Mouse (Mus musculus) hindbrain, postnatal 0 days (tissue): ENCODE measurements at regions not wholly inside any gene's neighbourhood (a gene's known extent, or its start where the extent isn't known, plus 50 kb on each side); places are given as distances from the start of the nearest gene placed in this dataset.

ENCODE experiments used
- ATAC-seq: fragments of 200-750 bp; cut with Nextera tagmentation; 2 replicates; pipeline ENCODE4 v1.8.0; 2017; ENCODE audit warnings: mild to moderate bottlenecking, moderate TSS enrichment, moderate library complexity
- DNase-seq: peaks from one replicate; pipeline ENCODE4 v3.0.0-alpha.2; 2015; ENCODE audit warnings: low spot score
- H3K27ac ChIP-seq: fragments of 300-500 bp; sonication (generic); 2 replicates; pipeline ENCODE4 v1.5.1; 2014; ENCODE audit warnings: mild to moderate bottlenecking
- H3K27me3 ChIP-seq: fragments of 300-500 bp; sonication (generic); 2 replicates; pipeline ENCODE4 v1.6.1; 2014; ENCODE audit warnings: low read length, mixed read lengths; ENCODE audit not compliant: insufficient read depth
- H3K36me3 ChIP-seq: fragments of 300-500 bp; sonication (generic); 2 replicates; pipeline ENCODE4 v1.6.1; 2014; ENCODE audit warnings: low read length, mixed read lengths; ENCODE audit not compliant: insufficient read depth
- H3K4me1 ChIP-seq: fragments of 300-500 bp; sonication (generic); 2 replicates; pipeline ENCODE4 v1.6.1; 2014; ENCODE audit warnings: antibody characterized with exemption, low read length, mixed read lengths; ENCODE audit not compliant: insufficient read depth
- H3K4me2 ChIP-seq: fragments of 300-500 bp; sonication (generic); 2 replicates; pipeline ENCODE4 v1.6.1; 2014; ENCODE audit warnings: low read depth, mild to moderate bottlenecking, low read length, moderate library complexity, mixed read lengths
- H3K4me3 ChIP-seq: fragments of 300-500 bp; sonication (generic); 2 replicates; pipeline ENCODE4 v1.5.1; 2014; ENCODE audit warnings: low read length
- H3K9ac ChIP-seq: fragments of 300-500 bp; sonication (generic); replicated peaks from 2 replicates; pipeline ENCODE4 v1.6.1; 2014; ENCODE audit warnings: mild to moderate bottlenecking, low read length, moderate library complexity, mixed read lengths
- H3K9me3 ChIP-seq: fragments of 300-500 bp; sonication (generic); 2 replicates; pipeline ENCODE4 v1.6.1; 2016; ENCODE audit warnings: low read length, mixed read lengths
- CTCF ChIP-seq: IDR thresholded peaks from 2 replicates; pipeline ENCODE4 v1.5.1; 2016; ENCODE audit warnings: antibody characterized with exemption, control low read depth, low read depth
- WGBS: fragments of 180-500 bp; shearing (Covaris S2); extraction: QIAGEN DNeasy Blood & Tissue Kit; methylation state at CpG from one replicate; pipeline ENCODE4 v1.1.7; 2014; 5-methylcytosine and 5-hydroxymethylcytosine counted together

DNA sequence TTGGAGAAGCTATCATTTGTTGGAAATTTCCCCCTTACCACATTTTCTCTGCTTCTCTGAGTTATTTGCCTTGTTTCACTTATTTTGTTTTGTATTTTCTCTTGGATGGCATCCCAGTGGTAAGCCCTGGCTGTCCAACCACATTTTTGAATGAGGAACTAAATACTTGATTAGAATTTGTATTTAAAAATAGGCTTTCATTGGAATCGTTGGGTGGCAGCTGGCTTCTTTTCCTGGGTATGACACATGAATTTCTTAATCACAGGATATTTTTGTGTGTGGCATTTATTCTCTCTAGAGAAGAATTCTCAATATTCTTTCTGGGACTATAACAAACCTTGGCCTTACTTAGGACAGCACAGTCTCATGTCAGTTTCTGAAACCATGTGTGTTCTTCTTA lies 286.5 kb downstream of the Gm11146 start:
- no peak for DNase-seq

DNA sequence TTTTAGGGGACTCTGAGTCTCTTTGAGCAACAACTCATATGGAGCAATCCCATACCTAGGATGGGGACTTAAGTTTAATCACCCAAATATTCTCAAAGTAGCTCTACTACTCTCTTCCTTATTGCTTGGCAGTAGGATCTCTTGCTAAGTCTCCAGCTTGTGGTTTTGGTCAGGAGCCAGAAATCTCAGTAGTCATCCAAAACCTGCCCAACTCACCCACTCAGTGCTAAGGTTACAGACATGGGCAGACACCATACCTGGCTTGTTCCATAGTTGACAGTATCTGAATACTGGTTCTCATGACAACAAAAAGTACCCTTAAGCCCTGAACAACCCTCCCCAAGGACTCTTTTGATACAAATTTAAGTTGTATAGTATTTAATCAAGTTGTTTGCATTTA lies 288.7 kb downstream of the Gm11146 start:
- Histone ChIP-seq H3K36me3 (no peaks in the 10 kb centered on the region), H3K9ac (no peak overlapping the region), H3K4me1 (no peaks in the 10 kb centered on the region), H3K4me3 (no peak overlapping the region), H3K27me3 (no peaks in the 10 kb centered on the region), H3K9me3 (no peaks in the 10 kb centered on the region), H3K4me2 (no peak overlapping the region), H3K27ac (no peak overlapping the region)
- ATAC-seq = no peak
- no peak for DNase-seq
- no peak for TF ChIP-seq CTCF

More for the DNA sequence above, 286.5 kb downstream of the Gm11146 start:
- no peak overlapping the region for H3K4me3 ChIP-seq
- H3K4me2 ChIP-seq = no peak overlapping the region
- H3K4me1 ChIP-seq = no peaks in the 10 kb centered on the region
- no peak overlapping the region for H3K9ac ChIP-seq
- no peak for ATAC-seq
- H3K27me3 ChIP-seq = no peaks in the 10 kb centered on the region
- H3K27ac ChIP-seq = no peak overlapping the region
- no peak for TF ChIP-seq CTCF
- no peaks in the 10 kb centered on the region for H3K9me3 ChIP-seq
- 33% methylated on average over 1 of the region's 1 CpGs for WGBS
- H3K36me3 ChIP-seq = no peaks in the 10 kb centered on the region

DNA sequence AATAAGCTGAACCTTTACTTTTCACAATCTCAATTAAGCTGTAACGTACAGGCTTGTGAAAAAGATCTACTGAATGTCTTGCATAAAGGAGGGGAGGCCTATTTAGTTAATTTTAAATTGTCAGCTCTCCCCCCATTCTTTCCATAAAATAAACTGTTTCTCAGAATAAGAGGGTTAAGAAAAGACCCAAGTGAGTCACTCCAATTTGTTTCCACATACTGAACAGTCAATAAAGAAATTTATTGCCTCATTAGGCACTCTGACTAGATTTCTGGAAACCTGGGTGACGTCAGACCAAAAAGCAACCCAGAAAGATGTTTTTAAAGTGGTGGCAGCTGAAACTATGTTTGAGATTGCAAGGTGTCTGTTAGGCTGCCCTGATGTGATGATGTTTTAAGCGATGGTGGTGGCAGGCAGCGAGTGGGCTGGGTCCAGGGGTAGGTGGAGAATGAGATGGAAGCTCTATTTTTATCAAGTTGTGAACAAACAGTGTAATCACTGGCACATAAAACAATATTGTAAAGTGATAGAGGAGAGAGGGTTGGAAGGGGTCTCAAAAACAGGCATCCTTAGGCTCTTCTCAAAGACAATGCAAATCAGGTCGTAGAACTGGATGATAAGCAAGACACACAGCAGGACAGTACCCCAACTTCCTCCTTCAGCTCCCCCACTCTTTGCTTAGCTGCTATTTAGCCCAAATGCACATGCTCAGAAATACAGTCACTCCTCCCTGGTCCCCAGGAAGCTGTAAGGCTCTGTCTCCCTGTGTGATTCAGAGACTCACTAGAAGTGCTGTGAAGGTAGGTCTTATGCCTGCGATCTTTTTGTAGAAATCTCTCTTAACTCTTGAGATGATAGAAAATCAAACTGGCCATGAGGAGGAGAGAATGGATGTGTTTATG lies 288.0 kb downstream of the Usp25 start:
- Histone ChIP-seq H3K4me1 (no peaks in the 10 kb centered on the region), H3K27me3 (no peaks in the 10 kb centered on the region), H3K4me3 (no peak overlapping the region), H3K9me3 (no peaks in the 10 kb centered on the region), H3K9ac (no peak overlapping the region), H3K27ac (no peak overlapping the region), H3K4me2 (no peak overlapping the region), H3K36me3 (no peaks in the 10 kb centered on the region)
- no peak for TF ChIP-seq CTCF
- 67% methylated on average over 6 of the region's 6 CpGs for WGBS
- DNase-seq = no peak
- ATAC-seq = no peak

DNA sequence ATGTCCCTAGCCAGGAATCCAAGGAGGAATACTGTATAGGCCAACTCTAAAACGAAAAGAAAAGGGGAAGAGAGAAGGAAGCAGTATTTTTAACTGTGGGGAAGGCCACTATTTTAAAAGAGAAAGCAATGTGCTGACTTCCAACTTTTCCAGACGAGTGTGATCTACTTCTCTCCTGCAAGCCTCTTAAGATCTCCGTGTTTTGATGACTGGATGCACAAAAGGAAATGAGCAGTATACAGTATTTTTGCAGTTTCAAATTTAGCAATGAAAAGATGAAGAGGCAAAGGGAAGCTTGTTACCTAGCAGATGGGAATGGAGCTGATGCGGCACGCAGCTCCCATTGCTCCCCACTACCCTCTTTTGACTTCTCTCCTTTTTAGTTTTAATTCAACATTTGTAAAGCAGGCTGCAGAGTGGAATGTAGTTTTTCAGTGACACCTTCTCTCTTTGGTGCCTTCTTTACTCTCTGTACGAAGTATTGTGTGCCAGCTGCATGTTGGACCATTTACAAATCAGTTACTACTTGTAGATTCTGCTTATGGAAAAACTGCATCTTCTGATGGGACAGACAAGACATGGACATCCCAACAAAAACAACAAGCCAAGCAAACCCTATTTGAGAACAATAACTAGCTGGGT lies 287.2 kb downstream of the Usp25 start:
- WGBS = 53% methylated on average over 6 of the region's 6 CpGs
- Histone ChIP-seq H3K36me3 (no peaks in the 10 kb centered on the region), H3K4me1 (peaks cover 5% of the 10 kb centered on the region; the same call in 1 of the 2 replicates), H3K4me3 (no peak overlapping the region), H3K27me3 (no peaks in the 10 kb centered on the region), H3K9ac (no peak overlapping the region), H3K9me3 (no peaks in the 10 kb centered on the region), H3K27ac (no peak overlapping the region), H3K4me2 (0 out of 2 replicates have a peak overlapping the region, but pooled peaks have one; percentile 11)
- no peak for TF ChIP-seq CTCF
- DNase-seq (no peak), ATAC-seq (no peak)

DNA sequence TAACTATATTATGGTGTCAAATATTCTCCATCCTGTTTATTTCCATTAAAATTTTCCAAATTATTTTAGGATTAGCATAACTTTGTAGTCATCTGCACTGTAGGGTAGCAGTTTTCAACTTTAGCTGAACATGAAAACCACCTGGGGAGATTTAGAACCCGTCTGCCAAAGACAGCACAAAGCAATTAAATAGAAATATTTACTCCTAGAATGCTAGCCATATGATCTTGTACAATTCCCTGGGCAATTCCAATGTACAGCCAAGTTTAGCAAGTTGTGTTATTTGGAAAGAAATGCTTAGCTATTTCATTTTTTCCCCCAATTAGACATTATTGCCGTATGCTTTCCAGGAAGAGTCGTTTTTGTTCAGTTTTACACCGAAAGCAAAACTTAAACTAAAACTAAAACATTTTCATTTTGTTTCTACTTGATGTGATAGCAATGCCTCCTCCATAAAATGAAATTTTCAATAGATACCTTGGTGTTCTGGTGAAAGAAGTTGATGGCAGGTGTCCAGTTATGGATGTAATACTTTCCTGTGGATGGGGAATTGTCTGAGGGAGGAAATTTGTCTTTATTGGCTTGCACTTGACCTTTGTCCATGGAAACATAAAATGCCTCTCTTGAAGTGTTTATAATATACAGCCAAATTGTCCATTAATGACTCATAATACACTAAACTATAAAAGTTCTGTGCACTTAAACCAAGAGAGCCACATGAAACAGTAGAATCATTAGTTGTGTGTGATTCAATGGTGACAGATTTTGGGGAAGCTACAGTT lies 282.3 kb downstream of the Usp25 start:
- H3K4me3 ChIP-seq = no peak overlapping the region
- peak; percentile 10 for DNase-seq
- WGBS = 53% methylated on average over 4 of the region's 4 CpGs

DNA sequence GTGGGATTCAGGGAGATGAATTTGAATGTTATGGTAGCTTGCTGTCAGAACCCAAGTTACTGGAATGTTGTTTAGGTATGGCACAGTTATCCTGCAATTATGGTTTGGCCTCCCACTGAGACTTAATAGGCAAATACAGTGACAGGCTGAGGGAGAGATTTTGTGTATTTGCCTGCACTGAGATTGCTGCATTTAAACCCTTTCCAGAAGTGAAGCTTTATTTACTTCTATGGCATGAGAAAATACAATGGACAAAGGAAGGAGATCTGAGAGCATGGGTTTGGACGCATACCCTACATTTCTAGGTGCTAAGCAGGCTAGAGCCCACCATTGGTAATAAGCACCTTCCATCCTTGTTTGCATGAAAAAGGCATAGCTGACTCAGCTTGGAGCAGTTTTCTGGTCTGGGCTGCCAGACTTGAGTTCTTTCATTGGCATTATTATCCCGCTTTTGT lies 278.8 kb downstream of the Usp25 start:
- no peak overlapping the region for H3K9ac ChIP-seq
- no peak overlapping the region for H3K4me3 ChIP-seq

More for the DNA sequence above, 282.3 kb downstream of the Usp25 start:
- Histone ChIP-seq H3K27ac (no peak overlapping the region), H3K4me2 (no peak overlapping the region), H3K36me3 (no peaks in the 10 kb centered on the region), H3K9me3 (no peaks in the 10 kb centered on the region), H3K9ac (no peak overlapping the region), H3K4me1 (peaks cover 5% of the 10 kb centered on the region; the same call in 1 of the 2 replicates), H3K27me3 (no peaks in the 10 kb centered on the region)
- no peak for TF ChIP-seq CTCF
- no peak for ATAC-seq

More for the DNA sequence above, 278.8 kb downstream of the Usp25 start:
- Histone ChIP-seq H3K36me3 (no peaks in the 10 kb centered on the region), H3K4me1 (peaks cover 5% of the 10 kb centered on the region; the same call in 1 of the 2 replicates), H3K27ac (peak overlapping the region; percentile 59), H3K27me3 (no peaks in the 10 kb centered on the region), H3K4me2 (peak overlapping the region; percentile 27; the same call in 1 of the 2 replicates), H3K9me3 (no peaks in the 10 kb centered on the region)
- TF ChIP-seq CTCF = no peak
- WGBS = 55% methylated on average over 2 of the region's 2 CpGs
- DNase-seq = peak; percentile 13
- ATAC-seq = no peak
